Comparison of ENCODE assay signal across 11 mouse cellular contexts in genomic region chr5:23535692-23536091, GRCm38 (mm10).
"Had no signal": no experiment of that assay in that cellular context is flagged by ENCODE, and none has a peak within 500 bp of the region (broad histone marks: within the 10 kb centered on the region; RNA-seq: fewer than 3 reads in every experiment).

No protein-coding gene starts in this region.

- H3K27ac ChIP-seq: kidney, embryonic 15.5 days; limb, embryonic 13.5 days; liver, embryonic 14.5 days had no signal

- H3K27me3 ChIP-seq: kidney, embryonic 15.5 days; limb, embryonic 13.5 days had no signal

- H3K4me3 ChIP-seq: kidney, embryonic 15.5 days; limb, embryonic 13.5 days; myocyte had no signal

- H3K4me1 ChIP-seq: kidney, embryonic 15.5 days; limb, embryonic 13.5 days had no signal

- DNase-seq: kidney, adult 2 months; kidney, postnatal 14 days; layer of hippocampus, postnatal 36 days; left cerebral cortex, postnatal 4 days; lung, adult 18-20 months; thymus, adult 2 months; thymus, postnatal 25 days had no signal

- H3K9me3 ChIP-seq: kidney, embryonic 15.5 days; limb, embryonic 13.5 days had no signal

- H3K4me2 ChIP-seq: kidney, embryonic 15.5 days; limb, embryonic 13.5 days had no signal

- H3K9ac ChIP-seq: kidney, embryonic 15.5 days; limb, embryonic 13.5 days; liver, embryonic 14.5 days had no signal
